Mouse (Mus musculus) heart, adult 2 months (tissue): ENCODE results near the gene Tsen2.

Experiments used
- CTCF ChIP-seq: fragments of 200-600 bp; IDR thresholded peaks from 2 replicates; pipeline ENCODE4 v1.8.1; 2022; ENCODE audit warnings: antibody characterized with exemption, mild to moderate bottlenecking, moderate library complexity
- EP300 ChIP-seq: fragments of 200-500 bp; IDR thresholded peaks from 2 replicates; pipeline ENCODE4 v1.6.1; 2011; ENCODE audit warnings: low read depth, low read length, control low read depth; ENCODE audit not compliant: insufficient read depth

- no peak for TF ChIP-seq EP300
- TF ChIP-seq CTCF: no peak
Measured at GRCm38 (mm10) chr6:115542341-115542740, 2.1 kb upstream of the Tsen2 start.
